Mouse (Mus musculus): ENCODE data around the gene 4930415L06Rik. TPM values are rescaled to one million over a fixed set of nuclear protein-coding genes. Genes with fewer than 3 reads are reported as not detected.

Gene 4930415L06Rik
- not detected in 2 replicates for polyA plus RNA-seq (2014; fragmentation: Nextera tagmentation; extraction: Ambion mirVana)

- Histone ChIP-seq H3K4me3 (ENCODE audit: low read depth, low read length) (no peak within 1 kb of the TSS), H3K4me2 (no peak within 1 kb of the TSS), H3K36me3 (ENCODE audit: control insufficient read depth, insufficient read depth, low read length) (no peaks in the 10 kb centered on the region), H3K27ac (ENCODE audit: low read depth, low read length) (no peak within 1 kb of the TSS), H3K9me3 (ENCODE audit: control insufficient read depth, low read length) (no peaks in the 10 kb centered on the region), H3K4me1 (ENCODE audit: control insufficient read depth, insufficient read depth, low read length) (no peaks in the 10 kb centered on the region), H3K27me3 (ENCODE audit: control insufficient read depth, insufficient read depth, low read length) (no peaks in the 10 kb centered on the region), H3K9ac (ENCODE audit: low read length) (no peak within 1 kb of the TSS)
- 95% methylated on average over 5 of the region's 5 CpGs for WGBS
- ATAC-seq (ENCODE audit: low FRiP score) (no peak), DNase-seq (ENCODE audit: low spot score, missing footprints) (no peak)
Observed at GRCm38 (mm10) chrX:89932752-89933151, at the start of gene 4930415L06Rik. TSS of gene 4930415L06Rik (minus strand) at chrX:89932852.

- Histone ChIP-seq H3K9ac (ENCODE audit: low read length) (no peak overlapping the region), H3K9me3 (ENCODE audit: control insufficient read depth, low read length) (no peaks in the 10 kb centered on the region), H3K27ac (ENCODE audit: low read depth, low read length) (no peak overlapping the region), H3K4me3 (ENCODE audit: low read depth, low read length) (no peak overlapping the region), H3K36me3 (ENCODE audit: control insufficient read depth, insufficient read depth, low read length) (no peaks in the 10 kb centered on the region), H3K4me1 (ENCODE audit: control insufficient read depth, insufficient read depth, low read length) (no peaks in the 10 kb centered on the region), H3K27me3 (ENCODE audit: control insufficient read depth, insufficient read depth, low read length) (no peaks in the 10 kb centered on the region), H3K4me2 (no peak overlapping the region)
- ATAC-seq (ENCODE audit: low FRiP score) = no peak
- no peak for DNase-seq (ENCODE audit: low spot score, missing footprints)
Observed at GRCm38 (mm10) chrX:89978621-89979020, 46.0 kb upstream of the 4930415L06Rik start.

- no peak overlapping the region for H3K4me3 ChIP-seq (ENCODE audit: low read depth, low read length)
- WGBS = 100% methylated on average over 1 of the region's 1 CpGs
- no peaks in the 10 kb centered on the region for H3K9me3 ChIP-seq (ENCODE audit: control insufficient read depth, low read length)
- no peaks in the 10 kb centered on the region for H3K36me3 ChIP-seq (ENCODE audit: control insufficient read depth, insufficient read depth, low read length)
- H3K9ac ChIP-seq (ENCODE audit: low read length) = no peak overlapping the region
- DNase-seq (ENCODE audit: low spot score, missing footprints) (no peak), ATAC-seq (ENCODE audit: low FRiP score) (no peak)
- no peak overlapping the region for H3K4me2 ChIP-seq
- H3K27ac ChIP-seq (ENCODE audit: low read depth, low read length) = no peak overlapping the region
- H3K27me3 ChIP-seq (ENCODE audit: control insufficient read depth, insufficient read depth, low read length) = no peaks in the 10 kb centered on the region
- H3K4me1 ChIP-seq (ENCODE audit: control insufficient read depth, insufficient read depth, low read length) = no peaks in the 10 kb centered on the region
Observed at GRCm38 (mm10) chrX:89904871-89905270, 27.8 kb downstream of the 4930415L06Rik start.

Other genes with a start within 250 kb of the 4930415L06Rik start
- gene 4932429P05Rik, start 180.6 kb downstream of the 4930415L06Rik start, polyA plus RNA-seq (2014; fragmentation: Nextera tagmentation; extraction: Ambion mirVana) = not detected in 2 replicates

All from midbrain, embryonic 11.5 days (tissue).